8 mouse cellular contexts compared by ENCODE assay signal in genomic region chr13:20288393-20288792, GRCm38 (mm10).
DNase-seq lines count a peak whose midpoint lies in the region; ATAC-seq lines count a peak whose summit lies in the region.

No protein-coding gene starts in this region.

- no peak overlapping the region for H3K27ac ChIP-seq in forebrain, embryonic 14.5 days (ENCODE audit: low read depth, low read length)
- H3K27ac ChIP-seq in forebrain, embryonic 11.5 days (ENCODE audit: low read depth, low read length) = no peak overlapping the region
- no peak overlapping the region for H3K27ac ChIP-seq in heart, embryonic 14.5 days (replicated peaks in 1 of 2; ENCODE audit: control insufficient read depth in 1 of 2, insufficient read depth in 1 of 2, low read depth in 2 of 2, low read length in 2 of 2)
- peak overlapping the region; percentile 54; the same call in 1 of the 2 replicates for H3K27ac ChIP-seq in lung, embryonic 15.5 days

- WGBS in forebrain, embryonic 14.5 days = 76% methylated on average over 7 of the region's 7 CpGs
- WGBS in forebrain, embryonic 11.5 days = 72% methylated on average over 7 of the region's 7 CpGs
- WGBS in heart, embryonic 14.5 days = 58% methylated on average over 7 of the region's 7 CpGs
- 35% methylated on average over 7 of the region's 7 CpGs for WGBS in lung, embryonic 15.5 days

- peak; percentile 37 for DNase-seq in forebrain, embryonic 14.5 days (ENCODE audit: low spot score)
- DNase-seq in forebrain, embryonic 11.5 days (ENCODE audit: low spot score) = no peak
- DNase-seq in brain, adult 2 months (ENCODE audit: low read depth, low spot score) = peak; percentile 57
- peak; percentile 67 for DNase-seq in thymus, postnatal 4 days
- DNase-seq in cerebellum, adult 9-10 months = no peak

- no peaks in the 10 kb centered on the region for H3K4me1 ChIP-seq in forebrain, embryonic 14.5 days (ENCODE audit: control insufficient read depth, insufficient read depth, low read length)
- H3K4me1 ChIP-seq in forebrain, embryonic 11.5 days (replicated peaks; ENCODE audit: control insufficient read depth, insufficient read depth, low read length) = no peaks in the 10 kb centered on the region
- H3K4me1 ChIP-seq in heart, embryonic 14.5 days (ENCODE audit: control insufficient read depth in 2 of 2, insufficient read depth in 2 of 2, low read length in 2 of 2) = peaks cover 0 to 2% of the 10 kb centered on the region in 2 experiments; a peak in 1 of 4 replicates
- peaks cover 7% of the 10 kb centered on the region for H3K4me1 ChIP-seq in lung, embryonic 15.5 days

- no peaks in the 10 kb centered on the region for H3K36me3 ChIP-seq in forebrain, embryonic 14.5 days (ENCODE audit: control insufficient read depth, insufficient read depth, low read length)
- H3K36me3 ChIP-seq in forebrain, embryonic 11.5 days (ENCODE audit: control insufficient read depth, insufficient read depth, low read length) = no peaks in the 10 kb centered on the region
- no peaks in the 10 kb centered on the region for H3K36me3 ChIP-seq in heart, embryonic 14.5 days (ENCODE audit: control insufficient read depth, insufficient read depth, low read length)
- no peaks in the 10 kb centered on the region for H3K36me3 ChIP-seq in lung, embryonic 15.5 days

- no peak overlapping the region for H3K4me2 ChIP-seq in forebrain, embryonic 14.5 days (ENCODE audit: low read length)
- no peak overlapping the region for H3K4me2 ChIP-seq in forebrain, embryonic 11.5 days (ENCODE audit: low read depth, low read length, severe bottlenecking)
- no peak overlapping the region for H3K4me2 ChIP-seq in heart, embryonic 14.5 days (ENCODE audit: low read length)
- no peak overlapping the region for H3K4me2 ChIP-seq in lung, embryonic 15.5 days

- H3K27me3 ChIP-seq in forebrain, embryonic 14.5 days (replicated peaks; ENCODE audit: control insufficient read depth, insufficient read depth, low read length) = no peaks in the 10 kb centered on the region
- H3K27me3 ChIP-seq in forebrain, embryonic 11.5 days (ENCODE audit: control insufficient read depth, insufficient read depth, low read length) = no peaks in the 10 kb centered on the region
- H3K27me3 ChIP-seq in heart, embryonic 14.5 days (ENCODE audit: control insufficient read depth, insufficient read depth, low read length) = no peaks in the 10 kb centered on the region
- no peaks in the 10 kb centered on the region for H3K27me3 ChIP-seq in lung, embryonic 15.5 days

- H3K9me3 ChIP-seq in forebrain, embryonic 14.5 days (replicated peaks; ENCODE audit: control insufficient read depth, low read length) = no peaks in the 10 kb centered on the region
- no peaks in the 10 kb centered on the region for H3K9me3 ChIP-seq in forebrain, embryonic 11.5 days (ENCODE audit: control insufficient read depth, low read length)
- no peaks in the 10 kb centered on the region for H3K9me3 ChIP-seq in heart, embryonic 14.5 days (ENCODE audit: control insufficient read depth, low read length)
- no peaks in the 10 kb centered on the region for H3K9me3 ChIP-seq in lung, embryonic 15.5 days

- no peak overlapping the region for H3K4me3 ChIP-seq in forebrain, embryonic 14.5 days (ENCODE audit: low read depth, low read length)
- H3K4me3 ChIP-seq in forebrain, embryonic 11.5 days (ENCODE audit: low read depth, low read length) = no peak overlapping the region
- H3K4me3 ChIP-seq in heart, embryonic 14.5 days (ENCODE audit: control insufficient read depth in 1 of 2, insufficient read depth in 1 of 2, low read depth in 1 of 2, low read length in 2 of 2) = no peak overlapping the region
- no peak overlapping the region for H3K4me3 ChIP-seq in lung, embryonic 15.5 days

- no peak overlapping the region for H3K9ac ChIP-seq in forebrain, embryonic 14.5 days (ENCODE audit: low read length)
- H3K9ac ChIP-seq in forebrain, embryonic 11.5 days (ENCODE audit: low read length) = no peak overlapping the region
- no peak overlapping the region for H3K9ac ChIP-seq in heart, embryonic 14.5 days (ENCODE audit: low read length)
- no peak overlapping the region for H3K9ac ChIP-seq in lung, embryonic 15.5 days

- ATAC-seq in forebrain, embryonic 14.5 days = peak; percentile 68
- ATAC-seq in forebrain, embryonic 11.5 days (replicated peaks; ENCODE audit: low FRiP score) = no peak
- peak; percentile 65; the same call in 1 of the 2 replicates for ATAC-seq in heart, embryonic 14.5 days (ENCODE audit: insufficient number of reproducible peaks, insufficient read depth, low FRiP score, low read depth)
- peak; percentile 62 for ATAC-seq in lung, embryonic 15.5 days (ENCODE audit: borderline replicate concordance, extremely low read depth, low FRiP score, low TSS enrichment)
- ATAC-seq in megakaryocyte-erythroid progenitor cell, adult 5-6 weeks (replicated peaks; ENCODE audit: low FRiP score, low TSS enrichment, poor library complexity, severe bottlenecking) = no peak

Comparison
In these comparisons a context has a peak if more than half of its experiments do, and no peak if none do; other contexts are left out.
1. ATAC-seq: peak in forebrain, embryonic 14.5 days (single experiment), heart, embryonic 14.5 days (single experiment) and lung, embryonic 15.5 days (single experiment); none in forebrain, embryonic 11.5 days (single experiment) and megakaryocyte-erythroid progenitor cell, adult 5-6 weeks (single experiment).
2. DNase-seq: peak in forebrain, embryonic 14.5 days (single experiment), brain, adult 2 months (single experiment) and thymus, postnatal 4 days (single experiment); none in forebrain, embryonic 11.5 days (single experiment) and cerebellum, adult 9-10 months (single experiment).